8 mouse cellular contexts compared by ENCODE assay signal in the genomic region with DNA sequence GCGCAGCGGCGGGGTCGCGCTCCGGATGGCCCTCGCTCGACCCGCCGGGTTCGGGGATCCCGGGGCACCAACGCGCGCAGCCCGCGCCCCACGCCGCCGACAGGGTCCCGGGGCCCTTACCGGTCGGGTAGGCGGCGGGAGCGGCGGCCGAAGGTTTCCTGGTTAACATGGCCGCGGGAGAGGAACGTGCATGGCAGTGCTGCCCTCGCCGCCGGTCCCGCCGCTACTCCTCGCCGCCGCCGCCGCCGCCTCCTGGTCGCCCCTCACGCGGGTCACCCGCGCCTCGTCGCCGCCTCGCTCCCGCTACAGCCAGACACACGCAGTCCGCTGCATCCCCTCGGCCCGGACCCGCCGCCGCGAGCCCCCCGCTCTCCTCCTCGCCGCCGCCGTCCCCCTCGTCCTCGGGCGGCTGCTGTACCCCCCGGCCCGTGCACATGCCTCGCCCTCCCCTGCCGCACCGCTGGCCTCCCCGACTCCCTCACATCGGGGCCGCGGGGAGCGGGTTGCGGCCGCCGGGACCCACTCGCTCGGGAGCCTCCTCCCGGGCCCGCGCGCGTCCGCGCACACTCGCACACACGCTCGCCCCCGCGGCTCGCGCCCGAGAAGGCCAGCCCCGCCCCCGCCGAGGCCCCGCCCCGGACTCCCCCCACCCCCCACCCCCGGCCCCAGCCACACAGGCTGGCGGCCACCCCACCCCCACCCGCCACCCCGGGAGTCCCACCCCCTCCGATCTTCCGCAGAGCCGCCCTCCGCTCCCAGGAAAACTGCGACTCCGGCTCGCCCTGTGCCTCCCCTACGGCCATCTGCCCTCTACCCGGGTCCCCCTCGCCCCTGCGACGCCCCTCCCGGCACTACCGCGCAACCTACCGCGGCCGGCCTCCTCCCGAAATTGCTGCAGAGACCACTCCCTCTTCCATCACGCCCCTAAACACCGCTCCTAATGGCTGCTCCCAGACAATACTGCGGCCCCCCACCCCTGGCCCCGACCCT. TPM values are rescaled to one million over a fixed set of nuclear protein-coding genes. Genes with fewer than 3 reads are reported as not detected.
DNase-seq lines count a peak whose midpoint lies in the region; ATAC-seq and TF ChIP-seq lines count a peak whose summit lies in the region.

No protein-coding gene starts in this region.

- H3K36me3 ChIP-seq in embryonic facial prominence, embryonic 10.5 days (replicated peaks) = peaks cover 17% of the 10 kb centered on the region
- H3K36me3 ChIP-seq in limb, embryonic 15.5 days = peaks cover 10% of the 10 kb centered on the region
- no peaks in the 10 kb centered on the region for H3K36me3 ChIP-seq in midbrain, embryonic 16.5 days (ENCODE audit: control insufficient read depth, insufficient read depth, low read length)
- H3K36me3 ChIP-seq in spleen, adult 2 months (ENCODE audit: control insufficient read depth, insufficient read depth, low read length) = peaks cover 4% of the 10 kb centered on the region

- H3K4me1 ChIP-seq in embryonic facial prominence, embryonic 10.5 days = peaks cover 43% of the 10 kb centered on the region
- H3K4me1 ChIP-seq in limb, embryonic 15.5 days = peaks cover 37% of the 10 kb centered on the region
- H3K4me1 ChIP-seq in midbrain, embryonic 16.5 days (ENCODE audit: control insufficient read depth, insufficient read depth, low read length) = peaks cover 36% of the 10 kb centered on the region
- peaks cover 11% of the 10 kb centered on the region for H3K4me1 ChIP-seq in spleen, adult 2 months (ENCODE audit: control insufficient read depth, insufficient read depth, insufficient read length)

- H3K27ac ChIP-seq in embryonic facial prominence, embryonic 10.5 days (replicated peaks) = peak overlapping the region; percentile 99
- peak overlapping the region; percentile 96 for H3K27ac ChIP-seq in limb, embryonic 15.5 days
- peak overlapping the region; percentile 97 for H3K27ac ChIP-seq in midbrain, embryonic 16.5 days (ENCODE audit: low read length)
- H3K27ac ChIP-seq in spleen, adult 2 months (ENCODE audit: insufficient read depth, low read length) = peak overlapping the region; percentile 89

- under 1% methylated on average over 120 of the region's 130 CpGs for WGBS in embryonic facial prominence, embryonic 10.5 days
- WGBS in limb, embryonic 15.5 days = under 1% methylated on average over 118 of the region's 130 CpGs
- under 1% methylated on average over 83 of the region's 130 CpGs for WGBS in midbrain, embryonic 16.5 days
- under 1% methylated on average over 96 of the region's 130 CpGs for WGBS in spleen, adult 2 months

- H3K9me3 ChIP-seq in embryonic facial prominence, embryonic 10.5 days = no peaks in the 10 kb centered on the region
- H3K9me3 ChIP-seq in limb, embryonic 15.5 days = no peaks in the 10 kb centered on the region
- H3K9me3 ChIP-seq in midbrain, embryonic 16.5 days (replicated peaks; ENCODE audit: control insufficient read depth, low read length, poor library complexity, severe bottlenecking) = no peaks in the 10 kb centered on the region

- H3K9ac ChIP-seq in limb, embryonic 15.5 days = peak overlapping the region; percentile 97
- peak overlapping the region; percentile 99 for H3K9ac ChIP-seq in midbrain, embryonic 16.5 days (ENCODE audit: low read depth, low read length)

- H3K4me2 ChIP-seq in limb, embryonic 15.5 days = peak overlapping the region; percentile 96
- peak overlapping the region; percentile 97 for H3K4me2 ChIP-seq in midbrain, embryonic 16.5 days (ENCODE audit: low read length)

- TF ChIP-seq CTCF in spleen, adult 2 months (IDR thresholded peaks at IDR 0.05; ENCODE audit: extremely low read depth, insufficient read depth, insufficient read length, insufficient replicate concordance) = no peak

- peak; percentile 83 for ATAC-seq in limb, embryonic 15.5 days (ENCODE audit: insufficient number of reproducible peaks, low FRiP score, low TSS enrichment, low read depth)
- ATAC-seq in midbrain, embryonic 16.5 days = peak; percentile 89

- peak overlapping the region; percentile 99 for H3K4me3 ChIP-seq in embryonic facial prominence, embryonic 10.5 days
- peak overlapping the region; percentile 94 for H3K4me3 ChIP-seq in limb, embryonic 15.5 days
- H3K4me3 ChIP-seq in midbrain, embryonic 16.5 days (ENCODE audit: low read depth, low read length) = peak overlapping the region; percentile 56
- peak overlapping the region; percentile 98 for H3K4me3 ChIP-seq in spleen, adult 2 months (ENCODE audit: extremely low read depth, insufficient read depth, insufficient read length)

- no peaks in the 10 kb centered on the region for H3K27me3 ChIP-seq in embryonic facial prominence, embryonic 10.5 days (replicated peaks; ENCODE audit: low read depth, poor library complexity, severe bottlenecking)
- H3K27me3 ChIP-seq in limb, embryonic 15.5 days = no peaks in the 10 kb centered on the region
- no peaks in the 10 kb centered on the region for H3K27me3 ChIP-seq in midbrain, embryonic 16.5 days (ENCODE audit: control insufficient read depth, insufficient read depth, low read depth, low read length)
- no peaks in the 10 kb centered on the region for H3K27me3 ChIP-seq in spleen, adult 2 months (ENCODE audit: control insufficient read depth, insufficient read depth, low read length)

- TF ChIP-seq POLR2A in spleen, adult 2 months (IDR thresholded peaks at IDR 0.05; ENCODE audit: low read depth, low read length) = peak; percentile 70

- peak; percentile 60 for DNase-seq in 3134 (ENCODE audit: extremely low read depth, insufficient read length, low spot score)
- DNase-seq in adrenal gland, postnatal 10 days = peak; percentile 94
- DNase-seq in embryonic facial prominence, embryonic 10.5 days (ENCODE audit: low spot score) = peak; percentile 92
- peak; percentile 75 for DNase-seq in heart, adult 8-10 months (ENCODE audit: low spot score)
- DNase-seq in kidney, adult 8-10 months = peak; percentile 67 to 68
- DNase-seq in spleen, adult 2 months (ENCODE audit: low read depth in 1 of 2, low spot score in 2 of 2) = peak; percentile 44 to 75

RNA-seq across cellular contexts. Expression of a gene that starts 1.1 kb away (rescaled TPM):
- 10 to 100 TPM; 46.1 to 48.6 TPM for total RNA-seq in adrenal gland, postnatal 10 days (2021)
- polyA plus RNA-seq in embryonic facial prominence, embryonic 10.5 days (2016; fragmentation: Nextera tagmentation; extraction: Ambion mirVana) = 7.3 and 7.6 TPM in 2 replicates
- 10 to 100 TPM; 22.2 to 36.2 (median 27.6) TPM for total RNA-seq in heart, adult 8-10 months (2022)
- polyA plus RNA-seq in limb, embryonic 15.5 days (2015; fragmentation: Nextera tagmentation; extraction: Ambion mirVana) = 8.0 and 9.2 TPM in 2 replicates
- 12.3 and 13.3 TPM in 2 replicates for polyA plus RNA-seq in midbrain, embryonic 16.5 days (2015; fragmentation: Nextera tagmentation; extraction: Ambion mirVana)
- 10.0 and 10.1 TPM in 2 replicates for polyA plus RNA-seq in spleen, adult 2 months (2012; rRNA removed)

Comparison
In these comparisons a context has a peak if more than half of its experiments do, and no peak if none do; other contexts are left out.
1. Peak in every context shown above with its lines: DNase-seq, ATAC-seq, H3K4me3 ChIP-seq and H3K27ac ChIP-seq.